Mouse (Mus musculus) heart, postnatal 25 days (tissue): ENCODE results near the gene Eya4. TPM values are rescaled to one million over a fixed set of nuclear protein-coding genes. Genes with fewer than 3 reads are reported as not detected.

ENCODE experiments used
- DNase-seq: peaks from one replicate; pipeline ENCODE4 v3.0.0; 2022; ENCODE audit warnings: low spot score
- intact Hi-C: fragments of 180-260 bp; cut with DNase I; formaldehyde crosslinking; loops from one replicate; pipeline ENCODE4 v1.15.1; 2025
- total RNA-seq, 2 experiments: library from RNA; stranded (reverse); gene quantifications; 2 replicates each; pipeline ENCODE4 v1.2.3; 2021

Eya4 gene
- total RNA-seq, 2 experiments from 2014 or later: 0.34 TPM

DNA sequence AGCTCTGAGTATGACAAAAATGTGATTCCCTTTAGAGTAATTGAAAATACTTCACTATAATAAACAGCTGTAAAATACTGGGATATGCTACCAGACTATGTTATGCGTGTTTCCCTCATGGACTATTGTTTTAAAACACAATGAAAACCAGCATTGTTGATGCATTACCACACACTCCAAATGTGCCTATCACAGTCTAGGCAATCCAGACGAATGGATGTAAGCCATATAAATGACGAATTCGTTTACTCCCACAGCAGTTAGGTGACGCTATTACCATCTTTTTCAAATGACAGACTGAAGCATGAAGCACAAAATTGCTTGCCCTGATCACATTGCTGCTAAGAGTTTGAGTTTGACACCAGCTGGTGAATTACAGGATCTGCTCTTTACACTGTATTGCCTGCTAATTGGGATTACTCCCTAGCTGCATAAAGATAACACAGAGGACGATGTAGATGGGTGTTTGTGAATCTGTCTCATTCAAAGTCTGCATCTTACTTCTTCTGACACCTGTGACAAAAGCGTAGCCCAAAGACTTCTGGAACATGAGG lies 185.4 kb downstream of the Eya4 start:
- intact Hi-C loops: no loop called here
- DNase-seq: no peak

DNA sequence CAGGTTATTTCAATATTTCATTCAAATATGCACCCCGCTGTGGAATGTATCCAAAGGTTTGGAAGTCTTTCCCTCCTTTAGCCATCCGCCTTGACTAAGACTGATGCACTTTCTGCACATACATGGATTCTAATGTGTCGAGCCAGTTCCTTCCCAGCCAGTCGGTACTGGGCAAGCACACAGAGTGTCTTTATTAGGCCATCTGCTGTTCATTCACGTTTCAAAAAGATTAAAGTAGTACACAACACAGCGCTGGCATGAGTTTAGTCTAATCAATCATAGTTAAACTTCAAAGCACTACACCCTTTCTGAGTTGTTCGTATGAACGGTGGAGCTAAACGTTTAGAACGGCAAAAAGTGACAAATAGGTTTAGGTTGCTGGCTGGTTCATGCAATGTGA lies 190.7 kb downstream of the Eya4 start:
- DNase-seq: no peak
- intact Hi-C loops: no loop called here

DNA sequence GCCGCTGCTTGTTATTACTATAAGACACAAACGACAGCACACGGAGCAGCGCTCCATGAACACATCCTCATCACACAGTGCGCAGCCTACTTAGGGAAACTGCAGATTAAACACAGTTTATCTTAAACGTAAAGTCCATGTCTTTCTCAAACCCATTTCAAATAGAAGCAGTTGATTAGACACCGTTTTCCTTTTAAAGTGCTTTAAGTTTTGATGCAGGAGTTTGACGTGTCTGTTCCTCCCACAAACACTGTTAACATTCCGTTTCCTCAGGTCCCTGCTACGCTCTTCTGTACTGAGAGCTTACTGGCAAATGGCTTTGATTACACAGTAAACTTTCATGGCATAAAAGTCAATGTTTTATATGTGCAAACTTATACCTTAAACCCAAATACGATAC lies 191.4 kb downstream of the Eya4 start:
- DNase-seq: no peak
- intact Hi-C loops: no loop called here

GRCm38 (mm10) chr10:23156866-23157625 lies 193.5 kb downstream of the Eya4 start:
- intact Hi-C loops: no loop called here
- DNase-seq: no peak

DNA sequence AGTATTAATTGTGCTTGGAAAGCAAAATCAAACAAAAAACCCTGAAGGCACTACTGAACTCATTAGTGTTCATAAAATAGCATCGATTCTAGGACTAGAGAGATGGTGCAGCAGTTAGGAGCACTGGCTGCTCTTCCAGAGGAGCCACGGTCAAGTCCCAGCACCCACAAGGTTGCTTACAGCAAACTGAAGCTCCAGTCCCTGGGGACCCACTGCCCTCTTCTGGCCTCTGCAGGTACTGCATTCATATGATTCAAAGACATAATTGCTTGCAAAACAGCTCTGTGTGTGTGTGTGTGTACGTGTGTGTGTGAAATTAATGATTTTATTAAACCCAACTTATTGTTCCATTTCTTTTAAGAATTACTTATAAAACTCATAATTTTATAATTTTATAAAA lies 200.2 kb downstream of the Eya4 start:
- no peak for DNase-seq
- intact Hi-C loops: no loop called here

DNA sequence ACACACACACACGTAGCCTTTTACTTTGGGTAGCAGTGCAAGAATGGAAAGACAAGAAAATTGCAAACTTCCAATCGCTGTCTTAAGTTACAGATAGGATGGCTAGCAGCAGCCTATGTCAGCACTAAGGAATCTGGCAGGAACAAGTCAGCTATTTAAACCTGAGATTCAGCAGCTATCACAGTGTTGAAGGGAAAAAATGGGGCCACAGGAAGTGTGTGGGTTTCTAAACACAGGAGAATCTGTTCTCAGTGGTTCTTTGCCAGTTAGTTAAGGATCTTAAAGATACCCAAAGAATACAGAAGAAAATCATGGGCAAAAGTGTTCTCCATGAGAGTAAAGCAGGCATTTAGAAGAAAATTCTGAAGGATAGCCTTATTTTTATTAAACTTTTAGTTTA lies 206.0 kb downstream of the Eya4 start:
- intact Hi-C loops: no loop called here

DNA sequence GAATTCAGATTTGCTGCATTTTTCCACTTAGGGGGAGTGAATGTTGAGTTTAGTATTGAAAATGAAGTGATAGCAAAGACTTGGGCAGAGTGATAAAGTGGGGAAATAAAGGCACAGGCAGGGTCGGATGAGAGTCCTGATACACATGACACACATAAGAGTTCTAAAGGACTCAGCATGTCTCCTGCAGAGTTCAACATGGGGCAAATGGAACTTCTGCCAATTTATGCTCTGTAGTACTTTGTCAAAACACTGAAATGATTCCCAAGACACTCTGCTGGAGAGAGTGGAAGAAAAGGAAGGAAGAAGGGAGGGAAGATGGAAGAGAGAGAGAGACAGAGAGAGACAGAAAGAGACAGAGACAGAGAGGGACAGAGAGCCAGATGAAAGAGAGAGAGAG lies 222.6 kb downstream of the Eya4 start:
- intact Hi-C loops: no loop called here
- DNase-seq: no peak

More for the DNA sequence above, 206.0 kb downstream of the Eya4 start:
- no peak for DNase-seq

- intact Hi-C loops: no loop called here
These were observed 223.4 kb downstream of the Eya4 start for GRCm38 (mm10) chr10:23127151-23127550.

DNA sequence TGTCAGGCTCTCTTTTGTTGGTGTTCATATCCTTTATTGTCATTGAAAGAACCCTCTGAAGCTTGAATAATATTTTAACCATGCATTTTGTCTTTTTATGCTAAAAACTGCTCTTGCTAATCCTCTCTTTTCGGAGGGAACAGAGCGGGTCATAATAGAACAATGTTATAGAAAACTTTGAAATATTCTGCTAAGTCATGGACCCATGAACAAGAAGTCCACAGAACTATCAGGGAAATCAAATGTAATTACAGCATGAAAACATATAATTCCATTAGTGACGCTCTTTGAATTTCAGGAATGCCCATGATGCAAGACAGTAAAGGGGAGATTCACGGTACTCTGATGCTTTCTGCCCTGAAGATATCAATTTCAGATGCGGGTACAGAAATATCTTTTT lies 224.1 kb downstream of the Eya4 start:
- no peak for DNase-seq
- intact Hi-C loops: no loop called here

More at GRCm38 (mm10) chr10:23127151-23127550, 223.4 kb downstream of the Eya4 start:
- DNase-seq: no peak

DNA sequence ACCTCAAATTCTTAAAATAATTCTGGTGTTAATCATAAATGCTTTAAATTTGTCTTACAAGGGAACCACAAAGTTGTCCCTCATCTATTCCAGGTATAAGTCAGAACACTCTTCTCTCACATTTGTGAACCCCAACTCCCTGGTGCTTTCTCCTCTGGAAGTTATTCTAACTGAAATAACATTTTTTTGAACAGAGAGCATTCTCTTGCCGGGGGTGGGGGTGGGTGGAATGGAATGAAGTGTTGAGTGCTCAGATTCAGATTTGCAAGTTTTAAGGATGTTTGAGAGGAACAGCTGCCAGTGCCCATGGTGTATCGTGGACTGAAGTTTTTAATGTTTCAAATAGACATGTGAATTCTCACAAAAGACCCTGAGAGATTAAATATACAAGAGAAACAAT lies 230.1 kb downstream of the Eya4 start:
- DNase-seq: no peak
- intact Hi-C loops: no loop called here

- intact Hi-C loops: loop anchor here (1.0 to 5.0 kb wide), 3 partner anchors 286 to 660 kb away; no protein-coding TSS in a partner anchor
- peak; percentile 21 for DNase-seq
These were observed 233.7 kb downstream of the Eya4 start for GRCm38 (mm10) chr10:23116786-23117410.

DNA sequence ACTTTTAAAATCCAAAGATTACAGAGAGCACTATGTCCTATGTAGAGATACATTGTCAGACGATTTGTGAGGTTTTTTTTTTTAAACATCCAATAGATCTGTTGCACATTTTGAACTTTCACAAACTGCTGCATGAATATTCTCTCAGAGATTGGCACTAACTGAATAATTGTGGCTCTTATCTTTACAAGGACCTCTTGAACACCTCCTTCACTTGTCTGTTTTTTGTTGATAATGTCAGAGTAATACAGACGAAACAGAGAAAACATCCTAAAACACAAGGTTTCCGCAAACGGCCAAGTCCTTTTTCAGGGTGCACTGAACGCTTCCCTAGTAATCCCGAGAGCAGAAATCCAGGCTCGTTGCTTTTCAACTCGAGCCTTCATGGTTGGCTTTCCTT lies 234.5 kb downstream of the Eya4 start:
- intact Hi-C loops: loop anchor here (1.0 to 5.0 kb wide), 3 partner anchors 287 to 661 kb away; no protein-coding TSS in a partner anchor
- DNase-seq: no peak

- intact Hi-C loops: loop anchor here (5.0 kb wide), 1 partner anchor 662 kb away; no protein-coding TSS in a partner anchor
- DNase-seq: no peak
These were observed 235.3 kb downstream of the Eya4 start for GRCm38 (mm10) chr10:23115321-23115720.

- no peak for DNase-seq
- intact Hi-C loops: no loop called here
These were observed 242.5 kb downstream of the Eya4 start for GRCm38 (mm10) chr10:23108122-23108521.

DNA sequence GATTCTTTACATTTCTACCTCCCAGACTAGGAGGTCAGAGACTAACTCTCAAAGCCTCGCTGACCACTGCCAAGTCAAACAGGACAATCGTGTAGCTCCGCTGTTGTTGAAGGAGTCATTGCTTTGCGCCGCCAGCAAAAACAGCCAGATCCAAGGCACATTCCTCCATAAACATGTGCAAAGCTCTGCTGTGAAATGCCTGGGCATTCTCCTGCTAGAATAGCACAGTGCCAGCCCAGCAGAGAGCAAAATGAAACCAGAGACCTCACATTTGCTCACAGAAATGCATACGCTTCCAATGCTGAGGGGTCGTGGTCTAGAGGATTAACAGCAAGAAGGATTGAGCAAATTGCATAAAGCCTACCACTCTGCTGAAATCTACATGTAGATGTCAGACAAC lies 258.1 kb downstream of the Eya4 start:
- intact Hi-C loops: no loop called here
- no peak for DNase-seq

- no peak for DNase-seq
- intact Hi-C loops: no loop called here
These were observed 259.0 kb downstream of the Eya4 start for GRCm38 (mm10) chr10:23091552-23091951.

DNA sequence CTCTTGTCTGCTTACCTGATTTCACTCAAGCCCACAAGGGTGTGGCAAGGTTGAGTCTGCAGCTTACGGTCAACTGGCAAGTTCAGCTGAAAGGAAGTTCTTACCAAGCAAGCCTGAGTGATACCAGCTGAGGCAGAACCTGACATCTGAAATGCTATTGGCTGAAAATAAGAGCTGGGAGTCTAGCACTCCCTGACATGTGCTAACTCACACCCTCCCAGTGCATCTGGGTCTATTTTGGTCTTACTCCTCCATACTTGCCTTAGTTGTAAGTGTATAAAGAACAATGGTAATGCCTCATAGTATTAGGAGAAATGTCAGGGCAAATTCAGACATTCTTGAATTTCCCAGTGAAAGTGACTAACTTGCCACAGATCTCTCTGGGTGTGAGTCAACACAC lies 260.3 kb downstream of the Eya4 start:
- no peak for DNase-seq
- intact Hi-C loops: no loop called here

GRCm38 (mm10) chr10:23089271-23089670 lies 261.3 kb downstream of the Eya4 start:
- intact Hi-C loops: loop anchor here (5.0 kb wide), 1 partner anchor 688 kb away; no protein-coding TSS in a partner anchor
- no peak for DNase-seq

- DNase-seq: no peak
- intact Hi-C loops: loop anchor here (5.0 kb wide), 1 partner anchor 689 kb away; no protein-coding TSS in a partner anchor
These were observed 261.8 kb downstream of the Eya4 start for GRCm38 (mm10) chr10:23088764-23089163.

GRCm38 (mm10) chr10:23086352-23087215 lies 264.0 kb downstream of the Eya4 start:
- no peak for DNase-seq
- intact Hi-C loops: loop anchor here (2.0 to 5.0 kb wide), 2 partner anchors 524 to 691 kb away; no protein-coding TSS in a partner anchor
